Mouse (Mus musculus) forebrain, postnatal 0 days (tissue): ENCODE measurements around the gene Tex36. TPM values are rescaled to one million over a fixed set of nuclear protein-coding genes. Genes with fewer than 3 reads are reported as not detected.

Source experiments
- ATAC-seq: fragments of 200-750 bp; cut with Nextera tagmentation; 2 replicates; pipeline ENCODE4 v1.8.0; 2017; ENCODE audit warnings: mild to moderate bottlenecking, moderate library complexity
- DNase-seq: peaks from one replicate; pipeline ENCODE4 v3.0.0-alpha.2; 2015
- H3K27ac ChIP-seq: fragments of 300-500 bp; sonication (generic); 2 replicates; pipeline ENCODE4 v1.5.1; 2014; ENCODE audit warnings: low read depth, mild to moderate bottlenecking, antibody characterized with exemption, low read length, moderate library complexity, mixed read lengths
- H3K27me3 ChIP-seq: fragments of 300-500 bp; sonication (generic); 2 replicates; pipeline ENCODE4 v1.6.1; 2014; ENCODE audit warnings: mild to moderate bottlenecking, low read length, mixed read lengths; ENCODE audit not compliant: insufficient read depth
- H3K36me3 ChIP-seq: fragments of 300-500 bp; sonication (generic); 2 replicates; pipeline ENCODE4 v1.6.1; 2014; ENCODE audit warnings: mild to moderate bottlenecking, moderate library complexity; ENCODE audit not compliant: insufficient read depth
- H3K4me1 ChIP-seq: fragments of 300-500 bp; sonication (generic); 2 replicates; pipeline ENCODE4 v1.6.1; 2014; ENCODE audit warnings: antibody characterized with exemption; ENCODE audit not compliant: insufficient read depth
- H3K4me2 ChIP-seq: fragments of 300-500 bp; sonication (generic); 2 replicates; pipeline ENCODE4 v1.6.1; 2014; ENCODE audit warnings: low read depth, mild to moderate bottlenecking, moderate library complexity
- H3K4me3 ChIP-seq: fragments of 300-500 bp; sonication (generic); 2 replicates; pipeline ENCODE4 v1.5.1; 2014; ENCODE audit warnings: low read depth, low read length, mixed read lengths
- H3K9ac ChIP-seq: fragments of 300-500 bp; sonication (generic); 2 replicates; pipeline ENCODE4 v1.6.1; 2014; ENCODE audit warnings: mild to moderate bottlenecking
- H3K9me3 ChIP-seq: fragments of 300-500 bp; sonication (generic); 2 replicates; pipeline ENCODE4 v1.6.1; 2016; ENCODE audit warnings: low read length
- CTCF ChIP-seq: sonication (generic); IDR thresholded peaks from 2 replicates; pipeline ENCODE4 v1.5.1; 2016; ENCODE audit warnings: antibody characterized with exemption, control low read depth, low read depth
- WGBS: fragments of 180-500 bp; shearing (Covaris S2); extraction: QIAGEN DNeasy Blood & Tissue Kit; methylation state at CpG from one replicate; pipeline ENCODE4 v1.1.7; 2014; 5-methylcytosine and 5-hydroxymethylcytosine counted together
- polyA plus RNA-seq: library from polyadenylated mRNA; unstranded; fragments of >200 nt; fragmentation: Nextera tagmentation; extraction: Ambion mirVana; gene quantifications from 2 replicates; pipeline ENCODE4 v1.2.1, GENCODE M21; 2015
- total RNA-seq: library from RNA; depleted of rRNA; stranded (reverse); fragments of >200 nt; gene quantifications from 2 replicates; pipeline ENCODE4 v1.2.3, GENCODE M21; 2014; rRNA removed

The Tex36 gene
- total RNA-seq = not detected in 2 replicates
- polyA plus RNA-seq = 0.15 and 0.16 TPM in 2 replicates

DNA sequence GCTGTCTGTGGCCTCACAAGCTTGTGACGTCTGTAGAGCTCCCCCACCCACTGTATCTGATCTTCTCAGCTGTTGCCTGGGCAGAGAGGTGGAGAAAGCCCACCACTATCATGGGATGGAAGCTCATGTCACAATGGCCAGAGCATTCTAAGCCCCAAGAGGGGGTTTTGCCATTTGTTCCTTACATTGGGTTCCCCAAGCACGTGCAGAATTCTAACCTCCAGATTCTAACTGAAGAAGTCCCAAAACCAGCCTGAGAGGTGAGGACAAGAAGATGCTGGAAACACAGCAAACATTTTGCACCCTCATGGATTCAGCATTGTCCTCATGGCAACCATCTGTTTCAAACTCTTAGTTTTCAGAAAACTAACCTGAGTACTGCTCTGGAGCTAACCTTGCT lies at the start of gene Tex36:
Tex36 (minus strand) TSS at position 101 of the 400 bp plus-strand sequence.
- Histone ChIP-seq H3K27ac (no peak within 1 kb of the TSS), H3K9me3 (no peaks in the 10 kb centered on the region), H3K9ac (no peak within 1 kb of the TSS), H3K4me3 (no peak within 1 kb of the TSS), H3K36me3 (no peaks in the 10 kb centered on the region), H3K27me3 (no peaks in the 10 kb centered on the region), H3K4me1 (no peaks in the 10 kb centered on the region; the same call in 1 of the 2 replicates), H3K4me2 (no peak within 1 kb of the TSS)
- 60% methylated on average over 2 of the region's 2 CpGs for WGBS
- no peak for TF ChIP-seq CTCF
- no peak for ATAC-seq
- DNase-seq = no peak

DNA sequence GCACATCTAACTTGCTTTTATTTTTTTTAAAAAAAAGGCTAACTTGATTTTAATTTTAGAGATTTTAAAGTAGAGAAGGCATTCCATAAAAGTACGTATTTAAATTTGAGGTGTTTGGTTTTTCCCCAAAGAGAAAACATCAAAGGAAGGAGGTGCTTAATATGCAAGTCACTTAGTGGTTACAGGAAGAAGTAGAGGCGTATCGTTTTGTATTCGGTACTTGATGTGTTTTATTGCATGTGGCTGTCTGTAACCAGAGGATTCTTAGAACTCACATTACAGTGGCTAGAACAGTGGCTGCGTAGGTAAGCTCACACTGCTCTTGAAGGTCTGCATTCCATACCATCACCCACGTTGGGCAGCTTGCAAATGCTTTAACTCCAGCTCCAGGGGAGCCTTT lies 43.8 kb upstream of the Tex36 start:
- Histone ChIP-seq H3K9ac (no peak overlapping the region), H3K36me3 (peaks cover 74% of the 10 kb centered on the region), H3K9me3 (no peaks in the 10 kb centered on the region), H3K27me3 (no peaks in the 10 kb centered on the region), H3K27ac (no peak overlapping the region), H3K4me3 (no peak overlapping the region), H3K4me1 (no peaks in the 10 kb centered on the region), H3K4me2 (no peak overlapping the region)
- DNase-seq = no peak
- WGBS = 90% methylated on average over 6 of the region's 6 CpGs
- TF ChIP-seq CTCF = no peak
- ATAC-seq = no peak

DNA sequence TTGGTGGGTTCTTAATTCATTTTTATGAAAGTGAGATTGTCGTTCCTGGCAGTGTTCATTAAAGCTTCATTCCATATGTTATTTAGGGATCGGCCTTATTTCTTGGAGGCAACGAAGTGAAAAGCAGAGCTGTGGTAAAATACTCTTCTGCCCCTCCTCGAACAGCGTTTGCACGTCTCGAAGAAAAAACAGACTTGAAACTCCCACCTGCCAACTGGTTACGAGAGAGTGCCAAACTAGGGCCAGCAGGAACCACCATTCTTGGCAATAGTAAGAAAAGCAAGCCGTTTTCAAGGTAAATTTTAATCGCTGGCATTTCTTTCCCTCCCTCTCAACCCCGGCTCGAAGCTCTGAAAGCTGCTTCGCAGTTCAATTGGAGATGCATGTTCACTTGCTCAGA lies 36.9 kb upstream of the Tex36 start:
- 68% methylated on average over 13 of the region's 13 CpGs for WGBS
- Histone ChIP-seq H3K4me3 (peak overlapping the region; percentile 86), H3K27ac (no peak overlapping the region), H3K27me3 (no peaks in the 10 kb centered on the region), H3K4me1 (no peaks in the 10 kb centered on the region), H3K9me3 (no peaks in the 10 kb centered on the region), H3K9ac (no peak overlapping the region; the same call in 1 of the 2 replicates), H3K4me2 (peak overlapping the region; percentile 81; the same call in 1 of the 2 replicates), H3K36me3 (peaks cover 32% of the 10 kb centered on the region)
- ATAC-seq (no peak), DNase-seq (peak; percentile 37)
- no peak for TF ChIP-seq CTCF

DNA sequence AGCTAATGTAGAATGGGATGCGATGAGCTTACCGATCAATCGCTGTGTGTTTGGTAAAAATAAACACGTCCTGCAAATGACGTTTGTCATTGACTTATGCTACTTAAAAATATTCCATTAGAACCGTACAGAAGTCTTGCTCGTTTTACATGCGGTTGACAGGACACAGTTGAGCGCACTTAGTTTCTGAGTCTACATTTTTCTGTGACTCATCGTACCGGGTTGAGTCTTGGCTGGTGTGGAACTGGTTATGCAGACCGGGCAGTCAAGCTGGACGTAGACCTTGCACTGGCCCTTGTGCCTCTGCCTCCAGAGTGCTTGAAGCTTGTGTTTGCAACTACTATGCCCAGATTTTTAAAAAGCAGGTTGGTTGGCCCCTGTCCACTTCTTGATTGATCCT lies 36.3 kb upstream of the Tex36 start:
- Histone ChIP-seq H3K36me3 (peaks cover 27% of the 10 kb centered on the region), H3K9ac (peak overlapping the region; percentile 86), H3K4me3 (peak overlapping the region; percentile 86), H3K4me2 (peak overlapping the region; percentile 81), H3K27me3 (no peaks in the 10 kb centered on the region), H3K9me3 (no peaks in the 10 kb centered on the region), H3K4me1 (no peaks in the 10 kb centered on the region), H3K27ac (no peak overlapping the region)
- no peak for TF ChIP-seq CTCF
- no peak for ATAC-seq
- DNase-seq = peak; percentile 41
- 16% methylated on average over 13 of the region's 13 CpGs for WGBS

DNA sequence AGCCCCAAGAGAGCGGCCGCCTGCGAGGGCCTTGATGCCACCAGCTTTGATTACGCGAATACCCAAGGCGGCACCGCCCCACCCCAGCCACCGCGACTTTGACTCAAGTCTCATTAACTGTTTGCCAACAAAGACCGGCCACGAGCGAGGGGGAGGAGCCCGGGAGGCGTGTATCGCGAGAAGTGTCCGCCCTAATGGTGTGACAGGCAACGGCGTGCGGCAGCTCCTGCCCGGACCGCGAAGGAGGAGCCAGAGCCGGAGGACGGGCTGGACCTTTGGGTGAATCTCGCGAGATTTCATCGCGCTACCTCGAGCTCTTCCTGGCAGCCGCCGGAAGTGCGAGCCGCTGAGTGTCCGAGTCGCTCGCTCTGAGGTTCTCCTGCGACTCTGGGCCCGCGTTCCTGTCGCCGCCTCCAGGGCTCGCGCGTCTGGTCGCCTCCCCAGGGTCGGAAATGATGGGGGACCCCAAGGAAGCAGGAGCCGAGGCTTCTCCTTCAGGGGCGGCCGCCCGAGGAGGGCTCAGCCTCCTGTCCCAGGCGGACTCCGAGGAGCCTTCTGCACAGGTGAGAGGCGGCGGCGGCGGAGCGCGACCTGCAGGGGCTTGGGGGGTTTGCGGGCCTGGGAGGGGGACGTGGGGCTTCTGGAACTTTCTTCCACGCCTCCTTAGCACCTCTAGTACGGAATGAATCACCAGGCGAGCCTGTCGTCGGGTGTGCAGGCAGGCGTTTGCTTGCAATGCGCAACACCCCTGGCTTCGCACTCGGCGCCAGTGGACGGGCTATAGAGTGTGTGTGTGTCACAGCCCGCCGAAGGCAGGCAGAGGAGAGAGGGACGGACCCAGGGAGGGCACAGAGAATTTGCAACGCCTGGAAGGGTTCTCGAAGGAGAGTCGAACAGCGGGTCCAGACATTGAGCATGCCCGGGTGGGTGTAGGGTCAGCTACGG lies 35.7 kb upstream of the Tex36 start, which contains the start of gene Edrf1:
Edrf1 (plus strand) TSS at position 183 of the 945 bp plus-strand sequence.
- Histone ChIP-seq H3K4me2 (peak within 1 kb of the TSS; percentile 81), H3K27ac (peak within 1 kb of the TSS; percentile 85), H3K4me3 (peak within 1 kb of the TSS; percentile 86), H3K27me3 (no peaks in the 10 kb centered on the region), H3K9ac (peak within 1 kb of the TSS; percentile 86), H3K36me3 (peaks cover 20% of the 10 kb centered on the region), H3K4me1 (no peaks in the 10 kb centered on the region), H3K9me3 (no peaks in the 10 kb centered on the region)
- WGBS = under 1% methylated on average over 77 of the region's 81 CpGs
- ATAC-seq = peak; percentile 97
- peak; percentile 98 for DNase-seq
- peak; percentile 5; the same call in 1 of the 2 replicates for TF ChIP-seq CTCF

DNA sequence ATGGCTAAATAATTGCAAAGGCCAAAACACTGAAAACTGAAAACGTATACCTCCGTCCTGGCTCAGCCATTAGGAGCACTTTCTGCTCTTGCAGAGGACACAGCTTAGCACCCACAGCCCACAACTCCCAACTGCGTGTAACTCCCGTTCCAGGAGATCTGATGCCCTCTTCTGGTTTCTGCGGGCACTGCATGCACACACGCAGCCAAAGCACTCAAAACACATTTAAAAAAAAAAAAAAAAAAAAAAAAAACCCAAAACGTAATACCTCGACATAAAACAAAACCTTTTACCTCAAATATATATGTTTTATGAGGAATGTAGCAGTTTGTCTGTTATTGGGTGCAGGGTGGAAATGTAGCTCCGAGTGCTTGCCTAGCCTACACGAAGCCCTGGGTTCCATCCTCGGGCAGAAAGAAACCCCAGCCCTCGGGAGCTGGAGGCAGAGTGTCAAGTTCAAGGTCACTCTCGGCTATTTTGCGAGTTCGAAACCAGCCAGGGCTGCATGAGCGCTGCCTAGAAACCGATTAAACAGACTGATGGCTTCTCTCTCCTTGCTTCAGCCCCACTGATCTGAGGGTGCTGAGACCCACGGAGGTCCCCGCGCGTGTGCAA lies 34.9 kb upstream of the Tex36 start:
- ATAC-seq (peak; percentile 32; the same call in 1 of the 2 replicates), DNase-seq (peak; percentile 94)
- WGBS = 2% methylated on average over 21 of the region's 21 CpGs
- Histone ChIP-seq H3K27me3 (no peaks in the 10 kb centered on the region), H3K4me1 (no peaks in the 10 kb centered on the region), H3K4me2 (peak overlapping the region; percentile 81), H3K9me3 (no peaks in the 10 kb centered on the region), H3K4me3 (peak overlapping the region; percentile 86), H3K36me3 (peaks cover 14% of the 10 kb centered on the region), H3K27ac (peak overlapping the region; percentile 85), H3K9ac (peak overlapping the region; percentile 86)
- peak; percentile 86 for TF ChIP-seq CTCF
